Mouse (Mus musculus) thymus, adult 2 months (tissue): Measurements from ENCODE around the gene Mtrr.

Source experiments
- CTCF ChIP-seq: fragments of 200-500 bp; IDR thresholded peaks from 2 replicates; pipeline ENCODE4 v1.5.1; 2012; ENCODE audit warnings: mild to moderate bottlenecking, control low read depth, low read length, moderate library complexity, borderline replicate concordance; ENCODE audit not compliant: control insufficient read depth, poor library complexity, insufficient read depth; ENCODE audit errors: extremely low read depth
- POLR2A ChIP-seq: fragments of 200-500 bp; IDR thresholded peaks from 2 replicates; pipeline ENCODE4 v1.6.1; 2012; ENCODE audit warnings: mild to moderate bottlenecking, low read length, control low read depth, moderate library complexity; ENCODE audit not compliant: control insufficient read depth, poor library complexity, insufficient read depth; ENCODE audit errors: extremely low read depth

DNA sequence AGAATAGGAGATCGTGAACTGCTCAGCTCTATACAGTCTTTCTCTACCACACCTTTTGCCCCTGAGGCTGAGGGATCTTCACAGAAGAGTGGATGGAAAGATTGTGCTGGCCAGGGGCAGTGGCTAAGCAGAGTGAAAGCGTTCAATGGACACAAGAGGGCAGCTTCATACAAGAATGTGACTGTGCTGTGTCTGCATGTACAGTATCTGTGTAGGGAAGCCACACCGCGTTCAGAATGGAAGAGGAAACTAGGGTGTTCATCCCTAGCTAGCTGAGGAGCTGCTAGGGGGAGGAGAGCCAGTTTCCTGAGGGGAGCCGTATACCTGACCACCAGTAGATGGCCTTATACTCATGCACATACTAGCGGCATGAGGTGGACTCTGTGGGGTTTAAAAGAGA is 40.8 kb upstream of the Mtrr start:
- TF ChIP-seq POLR2A (no peak), CTCF (no peak)
